Mouse (Mus musculus): Measurements from ENCODE around the gene Fanci. TPM values are rescaled to one million over a fixed set of nuclear protein-coding genes. Genes with fewer than 3 reads are reported as not detected.

Gene Fanci
- polyA plus RNA-seq, 1 experiment from 2014 or later, result 14.5 TPM

- Histone ChIP-seq H3K9ac (no peak overlapping the region), H3K36me3 (peaks cover 13% of the 10 kb centered on the region; the same call in 1 of the 2 replicates), H3K27ac (peak overlapping the region; percentile 79), H3K4me2 (no peak overlapping the region), H3K4me3 (no peak overlapping the region), H3K27me3 (no peaks in the 10 kb centered on the region), H3K4me1 (peaks cover 34% of the 10 kb centered on the region), H3K9me3 (no peaks in the 10 kb centered on the region)
- WGBS, result 23% methylated on average over 8 of the region's 8 CpGs
- peak; percentile 83 for ATAC-seq (ENCODE audit: borderline replicate concordance, extremely low read depth, low FRiP score, low TSS enrichment)
These were observed 28.2 kb upstream of the Fanci start for GRCm38 (mm10) chr7:79363370-79364043.

GRCm38 (mm10) chr7:79368664-79369063, 23.1 kb upstream of the Fanci start:
- ATAC-seq (ENCODE audit: borderline replicate concordance, extremely low read depth, low FRiP score, low TSS enrichment), result no peak
- Histone ChIP-seq H3K4me1 (peaks cover 6% of the 10 kb centered on the region), H3K36me3 (no peaks in the 10 kb centered on the region), H3K4me3 (no peak overlapping the region), H3K9me3 (no peaks in the 10 kb centered on the region), H3K9ac (no peak overlapping the region), H3K4me2 (no peak overlapping the region), H3K27me3 (no peaks in the 10 kb centered on the region), H3K27ac (no peak overlapping the region)
- 73% methylated on average over 5 of the region's 5 CpGs for WGBS

- no peaks in the 10 kb centered on the region for H3K36me3 ChIP-seq
- H3K4me2 ChIP-seq, result no peak overlapping the region
- 33% methylated on average over 4 of the region's 4 CpGs for WGBS
- H3K27ac ChIP-seq, result no peak overlapping the region
- no peaks in the 10 kb centered on the region for H3K27me3 ChIP-seq
- H3K4me3 ChIP-seq, result no peak overlapping the region
- H3K9ac ChIP-seq, result no peak overlapping the region
- ATAC-seq (ENCODE audit: borderline replicate concordance, extremely low read depth, low FRiP score, low TSS enrichment), result no peak
- H3K9me3 ChIP-seq, result no peaks in the 10 kb centered on the region
- H3K4me1 ChIP-seq, result no peaks in the 10 kb centered on the region
These were observed 22.3 kb upstream of the Fanci start for GRCm38 (mm10) chr7:79369416-79369815.

GRCm38 (mm10) chr7:79371321-79371879, 20.3 kb upstream of the Fanci start:
- no peak overlapping the region for H3K9ac ChIP-seq
- no peak overlapping the region for H3K4me3 ChIP-seq
- H3K27me3 ChIP-seq, result no peaks in the 10 kb centered on the region
- no peaks in the 10 kb centered on the region for H3K4me1 ChIP-seq
- peak; percentile 76 for ATAC-seq (ENCODE audit: borderline replicate concordance, extremely low read depth, low FRiP score, low TSS enrichment)
- no peak overlapping the region for H3K27ac ChIP-seq
- no peak overlapping the region for H3K4me2 ChIP-seq
- no peaks in the 10 kb centered on the region for H3K9me3 ChIP-seq
- H3K36me3 ChIP-seq, result no peaks in the 10 kb centered on the region
- whole genome bisulfite sequencing, result 37% methylated on average over 10 of the region's 10 CpGs

GRCm38 (mm10) chr7:79374017-79374416, 17.7 kb upstream of the Fanci start:
- no peak overlapping the region for H3K4me2 ChIP-seq
- no peaks in the 10 kb centered on the region for H3K4me1 ChIP-seq
- H3K9ac ChIP-seq, result no peak overlapping the region
- H3K27ac ChIP-seq, result no peak overlapping the region
- H3K36me3 ChIP-seq, result no peaks in the 10 kb centered on the region
- H3K4me3 ChIP-seq, result no peak overlapping the region
- no peaks in the 10 kb centered on the region for H3K27me3 ChIP-seq
- ATAC-seq (ENCODE audit: borderline replicate concordance, extremely low read depth, low FRiP score, low TSS enrichment), result no peak
- no peaks in the 10 kb centered on the region for H3K9me3 ChIP-seq

GRCm38 (mm10) chr7:79375594-79375993, 16.1 kb upstream of the Fanci start:
- Histone ChIP-seq H3K9me3 (no peaks in the 10 kb centered on the region), H3K36me3 (no peaks in the 10 kb centered on the region), H3K4me3 (no peak overlapping the region), H3K27me3 (no peaks in the 10 kb centered on the region), H3K9ac (no peak overlapping the region), H3K4me2 (no peak overlapping the region), H3K27ac (no peak overlapping the region), H3K4me1 (no peaks in the 10 kb centered on the region)
- 64% methylated on average over 5 of the region's 5 CpGs for WGBS
- no peak for ATAC-seq (ENCODE audit: borderline replicate concordance, extremely low read depth, low FRiP score, low TSS enrichment)

- H3K27me3 ChIP-seq, result no peaks in the 10 kb centered on the region
- no peaks in the 10 kb centered on the region for H3K9me3 ChIP-seq
- H3K4me3 ChIP-seq, result no peak overlapping the region
- no peak overlapping the region for H3K27ac ChIP-seq
- no peak for ATAC-seq (ENCODE audit: borderline replicate concordance, extremely low read depth, low FRiP score, low TSS enrichment)
- WGBS, result 78% methylated on average over 10 of the region's 10 CpGs
- H3K4me2 ChIP-seq, result no peak overlapping the region
- H3K4me1 ChIP-seq, result no peaks in the 10 kb centered on the region
- H3K9ac ChIP-seq, result no peak overlapping the region
- H3K36me3 ChIP-seq, result no peaks in the 10 kb centered on the region
These were observed 15.0 kb upstream of the Fanci start for GRCm38 (mm10) chr7:79376516-79377275.

- Histone ChIP-seq H3K9me3 (no peaks in the 10 kb centered on the region), H3K4me1 (peaks cover 3% of the 10 kb centered on the region; the same call in 1 of the 2 replicates), H3K27ac (no peak within 1 kb of the TSS), H3K4me3 (no peak within 1 kb of the TSS), H3K27me3 (no peaks in the 10 kb centered on the region), H3K4me2 (no peak within 1 kb of the TSS), H3K9ac (no peak within 1 kb of the TSS), H3K36me3 (no peaks in the 10 kb centered on the region)
- WGBS, result 68% methylated on average over 16 of the region's 16 CpGs
- no peak for ATAC-seq (ENCODE audit: borderline replicate concordance, extremely low read depth, low FRiP score, low TSS enrichment)
These were observed 5.2 kb upstream of the Fanci start, which contains the start of gene Rlbp1 for GRCm38 (mm10) chr7:79386422-79387133. Gene Rlbp1 (minus strand): TSS chr7:79387048.

- no peak overlapping the region for H3K4me2 ChIP-seq
- no peaks in the 10 kb centered on the region for H3K36me3 ChIP-seq
- no peak overlapping the region for H3K4me3 ChIP-seq
- 73% methylated on average over 8 of the region's 8 CpGs for WGBS
- H3K9me3 ChIP-seq, result no peaks in the 10 kb centered on the region
- no peak for ATAC-seq (ENCODE audit: borderline replicate concordance, extremely low read depth, low FRiP score, low TSS enrichment)
- no peaks in the 10 kb centered on the region for H3K27me3 ChIP-seq
- no peak overlapping the region for H3K27ac ChIP-seq
- H3K9ac ChIP-seq, result no peak overlapping the region
- H3K4me1 ChIP-seq, result peaks cover 4% of the 10 kb centered on the region; the same call in 1 of the 2 replicates
These were observed 4.6 kb upstream of the Fanci start for GRCm38 (mm10) chr7:79387140-79387539.

- no peak for ATAC-seq (ENCODE audit: borderline replicate concordance, extremely low read depth, low FRiP score, low TSS enrichment)
- no peaks in the 10 kb centered on the region for H3K36me3 ChIP-seq
- no peak overlapping the region for H3K4me2 ChIP-seq
- no peaks in the 10 kb centered on the region for H3K27me3 ChIP-seq
- H3K9ac ChIP-seq, result no peak overlapping the region
- WGBS, result 43% methylated on average over 7 of the region's 7 CpGs
- H3K4me1 ChIP-seq, result peaks cover 10% of the 10 kb centered on the region; the same call in 1 of the 2 replicates
- no peak overlapping the region for H3K27ac ChIP-seq
- H3K9me3 ChIP-seq, result no peaks in the 10 kb centered on the region
- H3K4me3 ChIP-seq, result no peak overlapping the region
These were observed 3.7 kb upstream of the Fanci start for GRCm38 (mm10) chr7:79387991-79388390.

- Histone ChIP-seq H3K4me3 (no peak overlapping the region), H3K9me3 (no peaks in the 10 kb centered on the region), H3K27ac (no peak overlapping the region), H3K4me1 (peaks cover 10% of the 10 kb centered on the region; the same call in 1 of the 2 replicates), H3K4me2 (no peak overlapping the region), H3K36me3 (no peaks in the 10 kb centered on the region), H3K27me3 (no peaks in the 10 kb centered on the region), H3K9ac (no peak overlapping the region)
- ATAC-seq (ENCODE audit: borderline replicate concordance, extremely low read depth, low FRiP score, low TSS enrichment), result no peak
- 58% methylated on average over 7 of the region's 7 CpGs for WGBS
These were observed 3.0 kb upstream of the Fanci start for GRCm38 (mm10) chr7:79388671-79389206.
